Mouse (Mus musculus) liver, postnatal 0 days (tissue): Measurements from ENCODE around the gene Phf12.

Source experiments
- CTCF ChIP-seq: sonication (generic); IDR thresholded peaks from 2 replicates; pipeline ENCODE4 v1.5.1; 2016; ENCODE audit warnings: antibody characterized with exemption, low read depth
- EP300 ChIP-seq: IDR thresholded peaks from 2 replicates; pipeline ENCODE4 v1.6.1; 2016; ENCODE audit warnings: antibody characterized with exemption, low read depth, mild to moderate bottlenecking

- TF ChIP-seq CTCF: no peak
- no peak for TF ChIP-seq EP300
Measured at GRCm38 (mm10) chr11:78067566-78067965, 85.0 kb downstream of the Phf12 start.
